Mouse (Mus musculus) forebrain, embryonic 13.5 days (tissue): ENCODE data around the gene A630089N07Rik. TPM values are rescaled to one million over a fixed set of nuclear protein-coding genes. Genes with fewer than 3 reads are reported as not detected.

Experiments used
- ATAC-seq: fragments of 200-750 bp; cut with Nextera tagmentation; 2 replicates; pipeline ENCODE4 v1.8.0; 2017
- H3K27ac ChIP-seq: fragments of 300-500 bp; sonication (generic); 2 replicates; pipeline ENCODE4 v1.5.1; 2015; ENCODE audit warnings: inconsistent platforms, mild to moderate bottlenecking, moderate library complexity
- H3K27me3 ChIP-seq: fragments of 300-500 bp; sonication (generic); 2 replicates; pipeline ENCODE4 v1.6.1; 2015; ENCODE audit warnings: mild to moderate bottlenecking, inconsistent platforms
- H3K36me3 ChIP-seq: fragments of 300-500 bp; sonication (generic); 2 replicates; pipeline ENCODE4 v1.6.1; 2015; ENCODE audit warnings: mild to moderate bottlenecking, inconsistent platforms; ENCODE audit not compliant: poor library complexity, severe bottlenecking
- H3K4me1 ChIP-seq: fragments of 300-500 bp; sonication (generic); 2 replicates; pipeline ENCODE4 v1.6.1; 2015; ENCODE audit warnings: inconsistent platforms
- H3K4me2 ChIP-seq: fragments of 300-500 bp; sonication (generic); 2 replicates; pipeline ENCODE4 v1.6.1; 2015; ENCODE audit warnings: inconsistent platforms, mild to moderate bottlenecking, moderate library complexity
- H3K4me3 ChIP-seq: fragments of 300-500 bp; sonication (generic); 2 replicates; pipeline ENCODE4 v1.5.1; 2015; ENCODE audit warnings: mild to moderate bottlenecking, inconsistent platforms
- H3K9ac ChIP-seq: fragments of 300-500 bp; sonication (generic); 2 replicates; pipeline ENCODE4 v1.6.1; 2015; ENCODE audit warnings: mild to moderate bottlenecking, inconsistent platforms
- H3K9me3 ChIP-seq: fragments of 300-500 bp; sonication (generic); replicated peaks from 2 replicates; pipeline ENCODE4 v1.6.1; 2016; ENCODE audit warnings: inconsistent platforms
- WGBS: fragments of 180-500 bp; shearing (Covaris S2); methylation state at CpG from one replicate; pipeline ENCODE4 v1.1.7; 2015; 5-methylcytosine and 5-hydroxymethylcytosine counted together
- polyA plus RNA-seq: library from polyadenylated mRNA; unstranded; fragments of >200 nt; fragmentation: Nextera tagmentation; extraction: Ambion mirVana; gene quantifications from 2 replicates; pipeline ENCODE4 v1.2.1, GENCODE M21; 2015

Gene A630089N07Rik
- polyA plus RNA-seq, 1 experiment from 2014 or later, result 21.7 TPM

- no peak for ATAC-seq
- no peak overlapping the region for H3K27ac ChIP-seq
- H3K4me3 ChIP-seq, result no peak overlapping the region
- no peaks in the 10 kb centered on the region for H3K27me3 ChIP-seq
- H3K4me1 ChIP-seq, result peaks cover 11% of the 10 kb centered on the region
- no peak overlapping the region for H3K9ac ChIP-seq
- WGBS, result 90% methylated on average over 3 of the region's 3 CpGs
- H3K9me3 ChIP-seq, result no peaks in the 10 kb centered on the region
- H3K36me3 ChIP-seq, result peaks cover 15% of the 10 kb centered on the region
- H3K4me2 ChIP-seq, result no peak overlapping the region
Observed at GRCm38 (mm10) chr16:97960348-97960747, 121.9 kb downstream of the A630089N07Rik start.

- H3K4me3 ChIP-seq, result no peak overlapping the region
- no peak overlapping the region for H3K27ac ChIP-seq
- no peak overlapping the region for H3K4me2 ChIP-seq
- peaks cover 11% of the 10 kb centered on the region for H3K4me1 ChIP-seq
- no peaks in the 10 kb centered on the region for H3K27me3 ChIP-seq
- H3K9me3 ChIP-seq, result no peaks in the 10 kb centered on the region
- H3K36me3 ChIP-seq, result peaks cover 27% of the 10 kb centered on the region
- H3K9ac ChIP-seq, result no peak overlapping the region
- no peak for ATAC-seq
Observed at GRCm38 (mm10) chr16:97958401-97958973, 123.8 kb downstream of the A630089N07Rik start.

- Histone ChIP-seq H3K4me1 (peaks cover 11% of the 10 kb centered on the region), H3K9ac (no peak overlapping the region), H3K9me3 (no peaks in the 10 kb centered on the region), H3K27ac (no peak overlapping the region), H3K36me3 (peaks cover 35% of the 10 kb centered on the region), H3K4me2 (no peak overlapping the region), H3K4me3 (no peak overlapping the region), H3K27me3 (no peaks in the 10 kb centered on the region)
- no peak for ATAC-seq
Observed at GRCm38 (mm10) chr16:97957626-97958025, 124.6 kb downstream of the A630089N07Rik start.

GRCm38 (mm10) chr16:97956011-97956410 lies 126.2 kb downstream of the A630089N07Rik start:
- no peaks in the 10 kb centered on the region for H3K27me3 ChIP-seq
- WGBS, result 96% methylated on average over 2 of the region's 2 CpGs
- H3K9me3 ChIP-seq, result no peaks in the 10 kb centered on the region
- no peak for ATAC-seq
- no peak overlapping the region for H3K27ac ChIP-seq
- no peak overlapping the region for H3K4me2 ChIP-seq
- no peak overlapping the region for H3K9ac ChIP-seq
- peaks cover 4% of the 10 kb centered on the region for H3K4me1 ChIP-seq
- H3K36me3 ChIP-seq, result peaks cover 51% of the 10 kb centered on the region
- H3K4me3 ChIP-seq, result no peak overlapping the region

- no peak overlapping the region for H3K4me3 ChIP-seq
- no peaks in the 10 kb centered on the region for H3K4me1 ChIP-seq
- no peak for ATAC-seq
- WGBS, result 91% methylated on average over 2 of the region's 2 CpGs
- H3K27ac ChIP-seq, result no peak overlapping the region
- H3K27me3 ChIP-seq, result no peaks in the 10 kb centered on the region
- no peak overlapping the region for H3K4me2 ChIP-seq
- H3K9me3 ChIP-seq, result no peaks in the 10 kb centered on the region
- H3K9ac ChIP-seq, result no peak overlapping the region
- peaks cover 73% of the 10 kb centered on the region for H3K36me3 ChIP-seq
Observed at GRCm38 (mm10) chr16:97953300-97953699, 128.9 kb downstream of the A630089N07Rik start.

GRCm38 (mm10) chr16:97952801-97953200 lies 129.4 kb downstream of the A630089N07Rik start:
- H3K36me3 ChIP-seq, result peaks cover 73% of the 10 kb centered on the region

GRCm38 (mm10) chr16:97952371-97952770 lies 129.9 kb downstream of the A630089N07Rik start:
- ATAC-seq, result no peak
- peaks cover 73% of the 10 kb centered on the region for H3K36me3 ChIP-seq
- WGBS, result 93% methylated on average over 4 of the region's 4 CpGs

More at GRCm38 (mm10) chr16:97952801-97953200, 129.4 kb downstream of the A630089N07Rik start:
- Histone ChIP-seq H3K4me2 (no peak overlapping the region), H3K9ac (no peak overlapping the region), H3K27ac (no peak overlapping the region), H3K4me3 (no peak overlapping the region), H3K27me3 (no peaks in the 10 kb centered on the region), H3K9me3 (no peaks in the 10 kb centered on the region), H3K4me1 (no peaks in the 10 kb centered on the region)
- ATAC-seq, result no peak
- WGBS, result 87% methylated on average over 9 of the region's 9 CpGs

More at GRCm38 (mm10) chr16:97952371-97952770, 129.9 kb downstream of the A630089N07Rik start:
- Histone ChIP-seq H3K27me3 (no peaks in the 10 kb centered on the region), H3K27ac (no peak overlapping the region), H3K9ac (no peak overlapping the region), H3K9me3 (no peaks in the 10 kb centered on the region), H3K4me1 (no peaks in the 10 kb centered on the region), H3K4me2 (no peak overlapping the region), H3K4me3 (no peak overlapping the region)

Other genes starting within 250 kb of the A630089N07Rik start
- gene Prdm15, start 230.6 kb downstream of the A630089N07Rik start, polyA plus RNA-seq, result 16.8 and 17.2 TPM in 2 replicates
- gene C2cd2, start 119.9 kb downstream of the A630089N07Rik start, polyA plus RNA-seq, result 10.0 and 11.2 TPM in 2 replicates
- 12.6 and 12.9 TPM in 2 replicates for gene Zbtb21, start 119.8 kb downstream of the A630089N07Rik start, polyA plus RNA-seq
- 18.2 and 25.3 TPM in 2 replicates for gene B230307C23Rik, start 85.1 kb downstream of the A630089N07Rik start, polyA plus RNA-seq